Mouse (Mus musculus) spleen, adult 2 months (tissue): ENCODE results near the gene Clk3.

Source experiments
- CTCF ChIP-seq: fragments of 200-500 bp; IDR thresholded peaks from 2 replicates; pipeline ENCODE4 v1.5.1; 2011; ENCODE audit warnings: mild to moderate bottlenecking, inconsistent platforms; ENCODE audit not compliant: insufficient read depth, insufficient read length, insufficient replicate concordance; ENCODE audit errors: extremely low read depth
- POLR2A ChIP-seq: fragments of 200-500 bp; IDR thresholded peaks from 2 replicates; pipeline ENCODE4 v1.6.1; 2011; ENCODE audit warnings: low read depth, low read length, inconsistent platforms

DNA sequence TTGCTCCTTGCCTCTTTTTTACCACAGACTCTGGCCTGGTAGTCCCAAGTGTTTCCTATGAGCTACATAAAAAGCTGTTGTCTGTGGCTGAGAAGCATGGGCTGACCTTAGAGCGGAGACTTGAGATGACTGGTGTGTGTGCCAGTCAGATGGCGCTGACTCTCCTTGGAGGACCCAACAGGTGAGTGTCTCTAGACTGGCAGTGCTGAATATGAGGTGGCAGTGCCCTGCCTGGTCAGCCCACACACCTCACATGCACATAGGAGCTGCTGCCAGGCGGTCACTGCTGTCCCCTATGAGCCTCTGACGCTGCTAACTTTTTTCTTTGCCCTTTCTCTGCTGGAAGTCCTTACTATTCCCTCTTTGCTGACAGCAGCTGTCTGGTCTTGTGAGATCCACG, 25.8 kb downstream of the Clk3 start:
- TF ChIP-seq CTCF (no peak), POLR2A (no peak)
